Mouse (Mus musculus) ES-E14 (cell line): ENCODE measurements at regions not wholly inside any gene's neighbourhood (a gene's known extent, or its start where the extent isn't known, plus 50 kb on each side); places are given as distances from the start of the nearest gene placed in this dataset.

ENCODE experiments used
- DNase-seq: peaks from one replicate; pipeline ENCODE4 v3.0.0-alpha.2; 2013; ENCODE audit warnings: low read depth, low spot score
- H3K27ac ChIP-seq: 2 replicates; pipeline ENCODE4 v1.5.1; 2012; ENCODE audit warnings: low read depth, mild to moderate bottlenecking, low read length, moderate library complexity, mixed read lengths; ENCODE audit not compliant: poor library complexity, insufficient read depth, severe bottlenecking
- H3K36me3 ChIP-seq: 2 replicates; pipeline ENCODE4 v1.6.1; 2012; ENCODE audit warnings: mild to moderate bottlenecking, low read length, moderate library complexity, mixed read lengths; ENCODE audit not compliant: control insufficient read depth, poor library complexity, insufficient read depth, severe bottlenecking
- H3K4me1 ChIP-seq, 2 experiments: fragments of 150-350 bp in 1 of 2; sonication (generic) in 1 of 2; 2 replicates each; pipeline ENCODE4 v1.6.1; 2012; ENCODE audit warnings: low read length in 2 of 2, mild to moderate bottlenecking in 1 of 2, mixed read lengths in 1 of 2; ENCODE audit not compliant: control insufficient read depth in 2 of 2, insufficient read depth in 2 of 2, poor library complexity in 1 of 2
- H3K4me3 ChIP-seq, 2 experiments: fragments of 150-350 bp in 1 of 2; sonication (generic) in 1 of 2; 2 replicates each; pipeline ENCODE4 v1.5.1; 2012; ENCODE audit warnings: low read length in 2 of 2, low read depth in 1 of 2, mild to moderate bottlenecking in 1 of 2, mixed read lengths in 1 of 2; ENCODE audit not compliant: insufficient read depth in 1 of 2, poor library complexity in 1 of 2, severe bottlenecking in 1 of 2
- H3K9ac ChIP-seq: 2 replicates; pipeline ENCODE4 v1.6.1; 2012; ENCODE audit warnings: low read depth, mild to moderate bottlenecking, low read length, mixed read lengths; ENCODE audit not compliant: poor library complexity, insufficient read depth, severe bottlenecking
- H3K9me3 ChIP-seq: fragments of 150-350 bp; sonication (generic); 2 replicates; pipeline ENCODE4 v1.6.1; 2012; ENCODE audit warnings: low read depth, mild to moderate bottlenecking, low read length; ENCODE audit not compliant: control insufficient read depth, insufficient read depth
- CHD2 ChIP-seq: IDR thresholded peaks from 2 replicates; pipeline ENCODE4 v1.6.1; 2014; ENCODE audit warnings: mild to moderate bottlenecking, low read depth, low read length, inconsistent platforms
- HCFC1 ChIP-seq: IDR thresholded peaks from 2 replicates; pipeline ENCODE4 v1.6.1; 2012; ENCODE audit warnings: low read length, inconsistent platforms, borderline replicate concordance; ENCODE audit not compliant: insufficient read depth
- MAFK ChIP-seq: IDR thresholded peaks from 2 replicates; pipeline ENCODE4 v1.6.1; 2014; ENCODE audit warnings: mild to moderate bottlenecking, low read depth, low read length, inconsistent platforms; ENCODE audit not compliant: insufficient read depth
- ZC3H11A ChIP-seq: IDR thresholded peaks from 2 replicates; pipeline ENCODE4 v1.6.1; 2012; ENCODE audit warnings: low read depth, mild to moderate bottlenecking, inconsistent platforms, low read length, borderline replicate concordance
- ZNF384 ChIP-seq: IDR thresholded peaks from 2 replicates; pipeline ENCODE4 v1.6.1; 2012; ENCODE audit warnings: low read depth, low read length, inconsistent platforms
- in situ Hi-C, 2 experiments: fragments of 600-800 bp; cut with MboI; formaldehyde crosslinking; loops; one replicate each; pipeline ENCODE4 v1.15.1; 2025; ENCODE audit warnings: low sequenced_read_pairs in 2 of 2, inconsistent platforms in 1 of 2; ENCODE audit not compliant: unreplicated experiment in 2 of 2

GRCm38 (mm10) chr17:3274449-3275285 lies 51.7 kb upstream of the Tiam2 start:
- DNase-seq, result no peak
- TF ChIP-seq CHD2, result no peak
- TF ChIP-seq MAFK, result no peak
- TF ChIP-seq ZC3H11A, result no peak
- TF ChIP-seq ZNF384, result no peak
- TF ChIP-seq HCFC1, result no peak
- Histone ChIP-seq H3K9me3 (no peaks in the 10 kb centered on the region), H3K9ac (no peak overlapping the region), H3K4me3 (no peak overlapping the region), H3K27ac (no peak overlapping the region), H3K4me1 (peaks cover 0 to 3% of the 10 kb centered on the region in 2 experiments; a peak in 1 of 4 replicates), H3K36me3 (no peaks in the 10 kb centered on the region)
- in situ Hi-C loops, result no loop called here
